Mouse (Mus musculus): Measurements from ENCODE around the gene Rgs17.

Rgs17 gene

DNA sequence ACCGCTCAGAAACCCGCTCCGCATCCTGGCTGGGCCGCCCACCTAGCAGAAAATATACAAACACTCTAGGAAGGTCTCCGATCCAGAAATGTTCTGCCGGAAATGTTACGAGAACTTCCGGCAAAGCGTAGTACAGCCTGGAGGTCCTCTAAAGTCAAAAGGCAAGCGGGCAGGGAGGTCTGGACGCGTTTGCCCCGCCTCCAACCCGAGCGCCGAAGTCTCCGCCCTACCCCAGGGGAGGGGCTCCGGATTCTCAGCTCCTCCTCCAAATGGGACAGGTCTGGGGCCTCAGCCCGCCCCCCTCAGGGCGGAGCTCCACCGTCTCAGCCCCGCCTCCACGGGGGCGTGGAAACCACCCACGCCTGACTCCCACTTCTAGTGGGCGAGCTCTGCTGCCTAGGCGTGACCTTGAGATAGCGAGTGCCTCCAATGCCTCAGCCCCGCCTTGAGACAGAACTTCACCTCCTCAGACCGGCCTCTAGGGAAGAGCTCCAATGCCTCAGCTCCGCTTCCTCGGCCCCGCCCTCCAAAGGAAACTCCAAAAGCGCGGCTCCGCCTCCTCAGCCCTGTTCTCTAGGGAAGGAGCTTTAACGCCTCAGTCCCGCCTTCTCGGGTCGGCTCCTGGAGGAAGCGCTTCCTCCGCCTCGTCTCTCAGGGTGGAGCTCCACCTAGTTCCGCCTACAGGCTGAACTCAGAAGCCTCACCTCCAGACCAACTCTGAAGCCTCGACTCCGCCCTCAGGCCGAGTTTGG is 98.3 kb downstream of the Rgs17 start, which contains the start of gene Mtrf1l:
Gene Mtrf1l (minus strand): TSS at position 171 of the 752 bp plus-strand sequence.
- peak; percentile 97 for DNase-seq

DNA sequence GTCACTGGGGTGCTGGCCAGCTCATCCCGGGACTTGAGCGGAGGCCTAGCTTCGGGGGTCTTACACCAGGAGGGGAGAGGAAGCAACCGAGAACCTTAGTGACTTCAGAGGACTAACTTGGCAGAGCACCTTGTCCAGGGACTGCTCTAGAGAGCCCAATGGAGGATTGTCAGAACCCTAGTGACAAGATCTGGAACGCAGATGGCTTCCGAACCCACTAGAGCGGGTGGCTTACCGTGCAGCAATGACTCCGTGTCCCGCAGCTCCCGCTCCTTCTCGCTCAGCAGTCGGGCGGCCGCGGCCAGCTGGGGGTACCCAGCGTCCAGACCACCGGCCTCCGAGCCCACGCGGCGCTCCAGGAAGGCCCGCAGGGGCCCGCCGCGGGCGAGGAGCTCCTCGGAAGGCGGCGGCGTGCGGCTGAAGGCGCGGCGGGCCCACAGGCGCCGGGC is 98.9 kb downstream of the Rgs17 start:
- no peak for DNase-seq

DNA sequence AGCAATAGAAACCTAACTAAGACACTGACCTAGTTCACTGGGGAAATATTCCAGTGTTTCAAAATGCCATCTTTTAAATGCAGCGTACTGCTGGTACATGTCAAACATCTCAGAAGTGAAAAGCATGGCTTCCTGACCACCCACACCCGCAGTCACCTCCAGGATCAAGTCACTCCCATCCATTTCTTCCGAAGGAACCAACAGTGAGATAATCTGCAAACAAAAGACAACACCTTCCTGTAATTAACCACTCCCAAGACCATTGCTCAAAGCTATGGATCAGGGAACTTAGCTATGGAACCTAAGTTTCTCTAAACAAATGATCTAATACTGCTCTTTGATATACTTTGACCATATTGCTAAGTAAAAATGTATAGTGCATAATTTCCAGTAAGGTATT is 103.4 kb downstream of the Rgs17 start:
- DNase-seq = no peak

DNA sequence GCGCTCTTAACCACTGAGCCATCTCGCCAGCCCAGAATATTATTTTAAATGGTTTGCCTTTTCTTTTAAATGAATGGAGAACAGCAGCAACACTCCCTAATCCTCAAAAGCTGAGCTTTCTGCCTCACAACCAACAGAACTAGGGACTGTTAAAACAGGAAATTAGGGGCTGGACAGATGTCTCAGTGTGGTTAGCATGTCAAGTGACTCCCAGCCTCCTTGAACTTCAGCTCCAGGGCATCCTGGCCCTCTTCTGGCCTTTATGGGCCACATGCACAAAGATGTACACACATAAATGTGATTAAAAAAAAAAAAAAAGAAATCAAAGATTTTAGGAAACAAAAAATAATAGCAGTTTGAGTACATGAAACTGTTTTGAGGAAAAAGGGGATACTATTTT is 106.2 kb downstream of the Rgs17 start:
- DNase-seq = no peak

DNA sequence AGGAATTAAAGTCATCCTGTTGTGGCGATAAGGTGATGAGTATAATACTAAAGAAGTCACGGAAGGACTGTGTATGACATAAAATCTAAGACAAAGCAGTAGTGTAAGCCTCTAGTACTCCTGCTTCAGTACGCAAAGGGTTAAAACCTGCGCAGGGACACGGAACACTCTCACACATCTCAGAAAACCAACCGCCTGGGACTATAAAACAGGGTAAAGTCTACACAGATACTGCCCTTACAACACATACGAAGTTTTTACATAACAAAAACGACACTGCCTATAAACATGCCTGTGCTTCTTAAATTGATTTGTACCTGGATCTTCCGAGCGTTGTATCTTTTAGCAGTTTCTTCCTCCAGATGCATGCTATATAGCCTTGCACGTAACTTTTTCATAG is 108.5 kb downstream of the Rgs17 start:
- no peak for DNase-seq

DNA sequence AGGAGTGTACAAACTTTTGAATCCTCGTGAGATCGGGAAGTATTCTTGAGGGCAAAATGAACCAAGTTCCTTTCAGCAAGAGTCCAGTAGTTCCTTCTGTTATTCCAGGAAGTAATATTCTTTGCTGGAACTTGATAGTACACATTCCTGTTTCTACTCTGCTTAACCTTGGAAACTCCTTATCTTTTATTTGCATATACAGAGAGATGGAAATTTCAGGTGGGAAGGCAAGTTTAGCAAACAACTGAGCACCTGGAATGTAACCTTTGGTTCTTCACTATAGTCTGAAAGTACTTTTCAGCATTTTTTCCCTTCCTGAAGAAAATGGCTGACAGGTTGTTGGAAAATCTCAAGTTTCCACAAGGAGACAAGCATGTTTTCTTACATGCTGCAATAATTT is 114.5 kb downstream of the Rgs17 start:
- no peak for DNase-seq

DNA sequence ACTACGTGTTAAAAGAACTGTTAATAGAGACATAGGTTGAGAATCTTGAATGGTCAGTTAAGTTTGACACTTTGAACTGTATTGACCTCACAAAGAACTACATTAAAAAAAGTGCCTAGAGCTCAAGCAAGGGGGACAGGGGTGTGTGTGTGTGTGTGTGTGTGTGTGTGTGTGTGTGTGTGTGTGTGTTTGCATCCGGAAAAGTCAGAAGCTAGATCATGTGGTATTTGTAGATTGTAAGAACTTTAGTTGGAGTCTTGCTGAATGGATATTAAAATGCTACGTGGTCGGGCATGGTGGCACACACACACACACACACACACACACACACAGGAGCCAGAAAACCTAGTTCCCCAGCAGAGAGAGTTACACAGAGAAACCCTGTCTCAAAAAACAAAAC is 115.2 kb downstream of the Rgs17 start:
- no peak for DNase-seq

DNA sequence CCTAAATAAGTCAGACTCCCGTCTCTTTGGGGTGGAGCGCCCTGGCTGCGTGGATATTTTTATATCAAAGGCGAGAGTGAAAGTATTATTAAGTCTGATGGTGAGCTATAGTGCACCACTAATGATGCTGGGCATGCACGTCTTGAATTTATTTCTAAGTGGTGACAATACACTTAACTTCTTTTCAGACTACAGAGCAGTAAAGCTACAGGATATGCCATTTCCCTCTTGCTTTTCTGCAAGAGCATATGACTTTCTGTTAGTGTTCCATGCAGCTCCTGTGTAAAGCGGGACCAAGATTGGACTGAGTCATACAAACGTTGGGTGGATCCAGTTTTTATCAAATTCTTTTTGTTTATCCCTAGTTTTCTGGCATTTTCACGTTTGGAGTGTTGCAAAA is 115.8 kb downstream of the Rgs17 start:
- no peak for DNase-seq

DNA sequence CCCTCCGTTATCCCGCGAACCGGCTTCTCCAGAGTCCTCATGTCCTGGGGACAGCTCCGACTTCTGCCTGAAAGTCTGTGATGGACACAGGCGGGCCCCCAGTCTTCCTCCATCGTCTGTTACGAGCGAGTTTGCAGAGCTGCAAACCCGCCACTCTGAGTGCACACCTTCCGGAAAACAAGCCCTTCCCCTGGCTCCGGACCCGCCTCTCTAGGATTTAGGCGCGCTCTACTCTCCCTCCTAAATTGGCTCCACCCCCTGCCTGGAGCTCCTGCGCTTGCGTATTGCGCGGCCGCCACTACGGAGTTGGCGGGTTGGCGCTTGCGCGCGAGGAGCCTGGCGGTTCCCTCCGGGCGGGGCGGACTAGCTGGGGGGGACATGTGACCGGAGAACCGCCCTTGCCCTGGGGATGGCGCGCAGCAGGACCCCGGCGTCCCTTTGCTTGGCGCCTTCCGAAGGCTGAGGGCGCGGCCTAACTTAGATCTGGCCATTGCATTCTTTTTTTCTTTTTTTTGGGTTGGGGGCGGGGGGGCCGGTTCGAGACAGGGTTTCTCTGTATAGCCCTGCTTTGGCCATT is 116.4 kb downstream of the Rgs17 start:
- peak; percentile 97 for DNase-seq

DNA sequence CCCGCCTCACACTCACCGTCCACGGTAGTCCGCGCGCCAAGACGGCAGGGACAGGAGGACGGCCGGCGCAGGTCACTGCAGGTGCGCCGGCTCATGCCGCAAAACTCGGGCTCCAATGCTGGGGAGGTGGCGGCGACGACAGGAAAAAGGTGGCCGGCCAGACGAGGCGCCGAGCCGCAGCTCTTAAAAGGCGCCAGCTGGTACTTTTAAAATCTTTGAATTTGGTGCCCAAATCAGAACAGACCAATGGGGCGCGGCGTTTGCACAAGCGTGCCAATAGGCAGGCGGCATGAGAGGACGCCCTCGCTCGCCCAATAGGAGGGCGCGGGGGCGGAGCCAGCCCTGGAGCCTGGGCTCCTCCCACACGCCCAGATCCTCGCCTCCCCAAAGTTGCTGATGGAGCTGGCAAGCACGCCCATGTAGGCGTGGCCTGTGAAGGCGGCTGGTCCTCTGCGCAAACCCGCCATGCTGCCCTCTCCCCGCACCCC is 116.9 kb downstream of the Rgs17 start, which contains the start of gene Fbxo5:
Gene Fbxo5 (minus strand): TSS at position 358 of the 488 bp plus-strand sequence.
- peak; percentile 99 to 100 for DNase-seq

DNA sequence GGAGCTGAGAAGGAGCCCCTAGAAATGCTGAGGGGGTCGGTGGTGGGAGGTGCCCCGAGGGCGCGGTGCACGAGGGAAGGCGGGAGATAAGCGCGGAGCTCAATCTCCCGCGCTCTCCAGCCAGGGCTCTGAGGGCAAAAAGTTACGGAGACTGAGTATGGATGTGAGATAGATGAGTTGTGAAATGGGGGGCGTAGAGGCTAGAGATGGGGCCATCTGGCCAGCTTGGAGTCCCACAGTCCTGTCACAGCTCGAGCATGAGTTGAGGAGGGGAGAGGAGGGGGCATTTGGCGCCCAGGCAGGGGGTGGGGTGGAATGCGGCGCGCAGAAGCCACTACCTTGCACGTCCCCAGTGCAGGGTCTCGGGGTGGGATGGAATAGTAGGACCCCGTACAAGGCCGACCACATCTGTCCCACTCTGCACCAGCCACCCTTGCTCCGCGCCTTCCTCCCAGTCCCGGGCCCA is 117.5 kb downstream of the Rgs17 start:
- DNase-seq = peak in 1 of 2 experiments; percentile 26

DNA sequence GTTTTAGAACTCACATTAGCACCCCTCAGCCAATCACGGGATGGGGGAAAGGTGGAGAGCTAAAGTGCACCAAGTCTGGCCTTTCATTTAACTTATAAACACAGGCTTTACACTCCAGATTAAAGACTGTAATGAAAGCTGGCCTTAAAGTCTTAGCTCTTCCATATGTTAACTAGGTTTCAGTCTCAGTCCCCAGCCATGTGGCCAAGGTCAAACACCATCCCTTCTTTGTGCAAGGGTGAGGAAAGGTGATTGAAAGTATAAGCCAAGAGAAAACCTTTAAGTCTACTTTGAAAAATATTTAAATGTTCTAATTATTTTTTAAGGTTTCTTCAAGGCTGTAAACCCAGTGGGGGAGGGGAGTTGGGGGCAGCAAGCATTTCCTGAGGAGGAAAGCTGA is 118.5 kb downstream of the Rgs17 start:
- no peak for DNase-seq

DNA sequence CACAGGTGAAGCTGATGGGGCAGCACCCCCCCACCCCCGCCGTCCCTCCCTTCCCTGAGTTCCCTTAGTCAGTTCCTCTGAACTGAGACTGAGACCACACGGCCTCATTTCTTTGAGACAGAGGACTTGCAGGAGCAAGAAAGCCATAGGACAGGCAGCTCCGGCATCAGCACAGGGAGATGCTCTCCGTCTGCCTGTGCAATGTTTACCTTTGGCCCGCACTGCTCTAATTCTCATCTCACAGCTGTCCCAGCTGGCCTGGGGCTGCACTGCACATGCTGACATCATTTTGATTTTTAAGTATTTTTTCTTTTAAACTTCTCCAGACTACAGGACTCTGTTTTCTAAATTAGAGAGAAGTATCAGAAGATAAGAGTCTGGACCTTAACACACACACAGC is 119.3 kb downstream of the Rgs17 start:
- no peak for DNase-seq

DNA sequence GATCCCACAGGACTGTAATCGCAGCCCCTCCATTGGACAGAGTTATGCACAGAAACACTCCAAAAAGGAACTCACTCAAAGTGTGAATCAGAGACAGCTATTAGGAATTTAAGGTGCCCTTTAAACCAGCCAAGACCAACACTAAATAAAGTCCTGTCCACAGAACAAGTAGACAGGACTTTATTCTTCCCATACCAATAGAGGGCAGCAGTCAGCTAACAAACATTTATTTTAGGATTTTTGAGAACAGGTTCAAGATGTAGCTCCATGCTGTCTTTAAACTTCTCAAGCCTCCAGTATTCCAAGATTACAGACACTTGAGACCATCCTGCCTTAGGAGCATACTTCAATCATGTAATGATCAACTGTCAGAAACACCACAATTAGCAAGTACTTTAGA is 121.7 kb downstream of the Rgs17 start:
- DNase-seq = peak in 1 of 2 experiments; percentile 31

DNA sequence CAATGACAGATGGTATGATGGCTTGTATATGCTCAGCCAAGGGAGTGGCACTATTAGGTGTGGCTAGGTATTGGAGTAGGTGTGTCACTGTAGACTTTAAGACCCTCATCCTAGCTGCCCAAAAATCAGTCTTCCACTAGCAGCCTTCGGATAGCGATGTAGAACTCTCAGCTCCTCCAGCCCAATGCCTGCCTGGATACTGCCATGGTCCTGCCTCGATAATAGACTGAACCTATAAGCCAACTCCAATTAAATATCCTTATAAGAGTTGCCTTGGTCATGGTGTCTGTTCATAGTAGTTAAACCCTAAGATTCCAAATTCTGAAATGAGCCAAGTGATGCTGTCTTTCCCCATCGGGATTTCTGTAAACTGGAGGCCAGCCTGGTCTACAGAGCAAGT is 124.1 kb downstream of the Rgs17 start:
- no peak for DNase-seq

DNA sequence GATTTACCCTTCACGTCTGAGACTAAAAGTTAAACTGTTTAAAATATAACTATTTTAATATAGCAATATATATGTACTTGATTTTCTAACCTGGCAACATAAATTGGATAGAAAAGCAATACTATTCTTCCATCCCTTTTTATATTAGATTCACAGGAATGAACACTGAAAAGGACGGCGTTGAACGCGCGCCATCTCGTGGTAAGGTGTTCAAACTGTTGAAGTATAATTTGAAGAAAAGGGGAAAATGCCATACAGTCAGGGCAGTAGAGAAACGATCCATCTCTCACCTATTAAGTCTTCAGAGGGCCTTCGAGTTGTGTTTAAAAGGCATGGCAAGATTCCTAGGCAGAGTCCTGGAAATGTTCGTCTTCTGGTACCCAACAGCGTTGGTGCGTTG is 131.5 kb downstream of the Rgs17 start:
- peak; percentile 78 to 84 for DNase-seq

DNA sequence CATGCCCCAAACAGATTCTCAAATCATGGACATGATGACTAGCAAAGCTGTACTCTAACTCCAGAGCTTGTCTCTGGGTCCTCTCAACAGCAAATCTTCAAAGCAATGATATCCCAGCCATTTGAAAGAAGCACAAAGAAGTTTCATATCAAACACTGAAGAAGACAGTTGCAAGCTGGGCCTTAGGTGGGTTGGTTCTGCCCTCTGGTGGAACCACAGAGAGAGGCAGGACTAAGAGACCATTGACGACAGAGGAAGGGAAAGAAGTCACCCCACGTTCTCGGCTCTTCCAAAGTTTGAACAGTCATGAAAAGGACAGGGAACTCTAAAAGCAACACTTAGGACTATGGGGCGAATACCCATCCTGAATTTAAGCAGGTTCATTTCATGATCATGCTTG is 135.3 kb downstream of the Rgs17 start:
- DNase-seq = peak; percentile 49
